Comparison of ENCODE assay signal across 14 mouse cellular contexts in the genomic region with DNA sequence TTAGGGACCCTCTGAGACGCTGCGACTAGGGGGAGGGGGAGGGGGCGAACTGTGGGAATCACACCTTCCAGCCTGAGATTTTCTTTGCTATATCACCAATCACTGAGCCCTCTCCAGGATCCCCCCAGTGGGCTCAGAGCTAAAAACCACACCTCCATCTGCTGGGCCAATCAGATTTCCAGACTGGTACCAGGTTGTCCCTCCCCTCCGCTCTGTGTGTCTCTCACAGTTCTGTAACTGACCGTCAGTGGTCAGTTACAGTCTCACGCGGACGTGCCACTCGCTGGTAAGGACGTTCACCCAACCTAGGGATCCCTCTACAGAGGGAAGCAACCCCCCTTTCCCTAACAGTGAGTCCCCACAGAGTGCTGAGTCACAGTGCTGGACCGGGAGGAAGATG.
A peak's percentile ranks its signal among the peaks of the same experiment; 100 is the strongest.
DNase-seq lines count a peak whose midpoint lies in the region; ATAC-seq and TF ChIP-seq lines count a peak whose summit lies in the region.
"Had no signal": no experiment of that assay in that cellular context is flagged by ENCODE, and none has a peak within 500 bp of the region (broad histone marks: within the 10 kb centered on the region; RNA-seq: fewer than 3 reads in every experiment).

No protein-coding gene starts in this region.

- H3K4me3 ChIP-seq in forebrain, embryonic 10.5 days, result no peak overlapping the region
- no peak overlapping the region for H3K4me3 ChIP-seq in forebrain, embryonic 14.5 days (ENCODE audit: low read depth, low read length)
- no peak overlapping the region for H3K4me3 ChIP-seq in midbrain, embryonic 13.5 days (replicated peaks)
- no peak overlapping the region for H3K4me3 ChIP-seq in midbrain, postnatal 0 days (ENCODE audit: low read depth, low read length)
- H3K4me3 ChIP-seq in forebrain, embryonic 15.5 days, result no peak overlapping the region
- H3K4me3 ChIP-seq in neural tube, embryonic 15.5 days (replicated peaks), result no peak overlapping the region
- H3K4me3 ChIP-seq: limb, embryonic 12.5 days had no signal

- WGBS in forebrain, embryonic 10.5 days, result 36% methylated on average over 11 of the region's 11 CpGs
- WGBS in forebrain, embryonic 14.5 days, result 38% methylated on average over 11 of the region's 11 CpGs
- 34% methylated on average over 11 of the region's 11 CpGs for WGBS in midbrain, embryonic 13.5 days
- 43% methylated on average over 11 of the region's 11 CpGs for WGBS in midbrain, postnatal 0 days
- 37% methylated on average over 11 of the region's 11 CpGs for WGBS in forebrain, embryonic 15.5 days
- 53% methylated on average over 11 of the region's 11 CpGs for WGBS in neural tube, embryonic 15.5 days

- no peak for ATAC-seq in forebrain, embryonic 14.5 days
- ATAC-seq in midbrain, embryonic 13.5 days, result peak; percentile 19; the same call in 1 of the 2 replicates
- no peak for ATAC-seq in midbrain, postnatal 0 days (ENCODE audit: low FRiP score)
- peak; percentile 34; the same call in 1 of the 2 replicates for ATAC-seq in forebrain, embryonic 15.5 days (replicated peaks)
- ATAC-seq in neural tube, embryonic 15.5 days (ENCODE audit: low FRiP score), result peak; percentile 44; the same call in 1 of the 2 replicates

- no peaks in the 10 kb centered on the region for H3K9me3 ChIP-seq in forebrain, embryonic 10.5 days
- H3K9me3 ChIP-seq in forebrain, embryonic 14.5 days (replicated peaks; ENCODE audit: control insufficient read depth, low read length), result no peaks in the 10 kb centered on the region
- no peaks in the 10 kb centered on the region for H3K9me3 ChIP-seq in midbrain, embryonic 13.5 days
- H3K9me3 ChIP-seq in midbrain, postnatal 0 days (ENCODE audit: low read length), result no peaks in the 10 kb centered on the region
- no peaks in the 10 kb centered on the region for H3K9me3 ChIP-seq in forebrain, embryonic 15.5 days
- H3K9me3 ChIP-seq in neural tube, embryonic 15.5 days (replicated peaks), result no peaks in the 10 kb centered on the region
- H3K9me3 ChIP-seq: limb, embryonic 12.5 days had no signal

- no peak overlapping the region for H3K4me2 ChIP-seq in forebrain, embryonic 14.5 days (ENCODE audit: low read length)
- H3K4me2 ChIP-seq in midbrain, embryonic 13.5 days (replicated peaks), result 0 out of 2 replicates have a peak overlapping the region, but pooled peaks have one; percentile 2
- no peak overlapping the region for H3K4me2 ChIP-seq in midbrain, postnatal 0 days (ENCODE audit: low read depth, low read length, poor library complexity, severe bottlenecking)
- H3K4me2 ChIP-seq in forebrain, embryonic 15.5 days (replicated peaks), result no peak overlapping the region
- H3K4me2 ChIP-seq in neural tube, embryonic 15.5 days, result no peak overlapping the region
- H3K4me2 ChIP-seq: limb, embryonic 12.5 days had no signal

- no peak for TF ChIP-seq CTCF in midbrain, postnatal 0 days (IDR thresholded peaks at IDR 0.05)

- no peak overlapping the region for H3K9ac ChIP-seq in forebrain, embryonic 14.5 days (ENCODE audit: low read length)
- no peak overlapping the region for H3K9ac ChIP-seq in midbrain, embryonic 13.5 days (replicated peaks)
- no peak overlapping the region for H3K9ac ChIP-seq in midbrain, postnatal 0 days (replicated peaks; ENCODE audit: low read length, poor library complexity, severe bottlenecking)
- H3K9ac ChIP-seq in forebrain, embryonic 15.5 days (replicated peaks), result no peak overlapping the region
- H3K9ac ChIP-seq in neural tube, embryonic 15.5 days (replicated peaks), result no peak overlapping the region
- H3K9ac ChIP-seq: limb, embryonic 12.5 days had no signal

- DNase-seq in forebrain, embryonic 10.5 days (ENCODE audit: extremely low spot score, low spot score), result no peak
- no peak for DNase-seq in forebrain, embryonic 14.5 days (ENCODE audit: low spot score)
- DNase-seq in midbrain, postnatal 0 days (ENCODE audit: low spot score), result no peak
- no peak for DNase-seq in liver
- no peak for DNase-seq in kidney, postnatal 25 days
- DNase-seq: cerebellum, postnatal 36 days; heart, postnatal 10 days; kidney, adult 18-20 months; lung, adult 2 months; thymus, adult 18-20 months had no signal

- peaks cover 13% of the 10 kb centered on the region for H3K4me1 ChIP-seq in forebrain, embryonic 10.5 days
- peaks cover 1% of the 10 kb centered on the region for H3K4me1 ChIP-seq in forebrain, embryonic 14.5 days (ENCODE audit: control insufficient read depth, insufficient read depth, low read length)
- peaks cover 10% of the 10 kb centered on the region for H3K4me1 ChIP-seq in midbrain, embryonic 13.5 days (replicated peaks)
- no peaks in the 10 kb centered on the region for H3K4me1 ChIP-seq in midbrain, postnatal 0 days (ENCODE audit: insufficient read depth, low read length)
- H3K4me1 ChIP-seq in forebrain, embryonic 15.5 days, result peaks cover 7% of the 10 kb centered on the region
- peaks cover 4% of the 10 kb centered on the region for H3K4me1 ChIP-seq in neural tube, embryonic 15.5 days

- peaks cover 97% of the 10 kb centered on the region for H3K36me3 ChIP-seq in forebrain, embryonic 10.5 days (replicated peaks)
- peaks cover 66% of the 10 kb centered on the region for H3K36me3 ChIP-seq in forebrain, embryonic 14.5 days (ENCODE audit: control insufficient read depth, insufficient read depth, low read length)
- peaks cover 46% of the 10 kb centered on the region for H3K36me3 ChIP-seq in midbrain, embryonic 13.5 days
- peaks cover 11% of the 10 kb centered on the region for H3K36me3 ChIP-seq in midbrain, postnatal 0 days (ENCODE audit: insufficient read depth, low read length)
- H3K36me3 ChIP-seq in forebrain, embryonic 15.5 days, result peaks cover 35% of the 10 kb centered on the region
- peaks cover 24% of the 10 kb centered on the region for H3K36me3 ChIP-seq in neural tube, embryonic 15.5 days

- no peaks in the 10 kb centered on the region for H3K27me3 ChIP-seq in forebrain, embryonic 10.5 days (ENCODE audit: poor library complexity, severe bottlenecking)
- H3K27me3 ChIP-seq in forebrain, embryonic 14.5 days (replicated peaks; ENCODE audit: control insufficient read depth, insufficient read depth, low read length), result no peaks in the 10 kb centered on the region
- no peaks in the 10 kb centered on the region for H3K27me3 ChIP-seq in midbrain, embryonic 13.5 days
- no peaks in the 10 kb centered on the region for H3K27me3 ChIP-seq in midbrain, postnatal 0 days (ENCODE audit: insufficient read depth, low read length)
- H3K27me3 ChIP-seq in forebrain, embryonic 15.5 days, result no peaks in the 10 kb centered on the region
- no peaks in the 10 kb centered on the region for H3K27me3 ChIP-seq in neural tube, embryonic 15.5 days (replicated peaks)
- H3K27me3 ChIP-seq: limb, embryonic 12.5 days had no signal

- peak overlapping the region; percentile 4; the same call in 1 of the 2 replicates for H3K27ac ChIP-seq in forebrain, embryonic 10.5 days
- H3K27ac ChIP-seq in forebrain, embryonic 14.5 days (ENCODE audit: low read depth, low read length), result no peak overlapping the region
- H3K27ac ChIP-seq in midbrain, embryonic 13.5 days, result no peak overlapping the region
- no peak overlapping the region for H3K27ac ChIP-seq in midbrain, postnatal 0 days (ENCODE audit: low read depth, low read length)
- H3K27ac ChIP-seq in forebrain, embryonic 15.5 days (replicated peaks), result no peak overlapping the region
- no peak overlapping the region for H3K27ac ChIP-seq in neural tube, embryonic 15.5 days (replicated peaks)
- H3K27ac ChIP-seq: limb, embryonic 12.5 days had no signal

Comparison
In these comparisons a context has a peak if more than half of its experiments do, and no peak if none do; other contexts are left out.
1. ATAC-seq: peak in midbrain, embryonic 13.5 days (single experiment), forebrain, embryonic 15.5 days (single experiment) and neural tube, embryonic 15.5 days (single experiment); none in forebrain, embryonic 14.5 days (single experiment) and midbrain, postnatal 0 days (single experiment).